Mouse (Mus musculus): ENCODE results near the gene Acsbg2.
"Not testable (repeated sequence)": the region's sequence is repeated elsewhere in the genome, so short reads cannot be mapped to it uniquely, and the experiment has no call there.

Acsbg2 gene

DNA sequence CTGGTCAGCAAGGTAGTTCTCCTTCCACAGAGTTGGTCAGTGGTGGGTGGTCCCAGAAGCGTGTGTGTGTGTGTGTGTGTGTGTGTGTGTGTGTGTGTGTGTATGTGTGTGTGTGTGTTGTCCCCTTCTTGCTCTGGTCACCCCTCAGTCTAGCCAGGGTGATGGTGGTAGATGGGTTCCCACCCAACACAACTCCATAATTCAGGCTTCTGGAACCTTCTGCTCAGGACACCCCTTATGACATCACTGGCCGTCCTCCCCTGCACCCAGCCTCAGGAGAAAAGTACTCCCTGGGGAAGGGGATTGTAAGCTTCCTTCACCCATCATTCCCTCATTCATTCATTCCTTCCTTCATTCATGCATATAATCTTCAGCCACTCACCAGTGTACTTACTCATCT is at the start of gene Acsbg2:
TSS of gene Acsbg2 (minus strand) at position 211 of the 400 bp plus-strand sequence.
- DNase-seq, result no peak

DNA sequence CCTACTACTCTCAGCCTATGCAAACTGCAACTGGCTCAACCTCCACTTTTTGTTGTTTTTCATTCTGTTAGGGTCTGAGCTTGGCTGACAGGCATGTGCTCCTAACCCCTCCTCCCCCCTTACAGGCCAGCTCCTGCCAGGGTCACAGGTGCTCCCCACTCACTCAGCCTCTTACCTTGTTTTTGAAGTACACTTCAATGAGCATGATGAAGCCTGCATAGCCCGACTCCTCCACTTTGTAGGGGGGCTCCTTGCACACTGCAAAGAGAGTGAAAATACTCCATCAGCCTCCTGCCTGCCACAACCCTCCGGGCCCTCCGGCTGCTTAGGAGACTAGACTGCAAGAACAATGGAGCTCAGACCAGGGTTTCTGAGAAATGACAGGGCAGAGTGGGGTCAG is 45.5 kb upstream of the Acsbg2 start:
- DNase-seq, result no peak

DNA sequence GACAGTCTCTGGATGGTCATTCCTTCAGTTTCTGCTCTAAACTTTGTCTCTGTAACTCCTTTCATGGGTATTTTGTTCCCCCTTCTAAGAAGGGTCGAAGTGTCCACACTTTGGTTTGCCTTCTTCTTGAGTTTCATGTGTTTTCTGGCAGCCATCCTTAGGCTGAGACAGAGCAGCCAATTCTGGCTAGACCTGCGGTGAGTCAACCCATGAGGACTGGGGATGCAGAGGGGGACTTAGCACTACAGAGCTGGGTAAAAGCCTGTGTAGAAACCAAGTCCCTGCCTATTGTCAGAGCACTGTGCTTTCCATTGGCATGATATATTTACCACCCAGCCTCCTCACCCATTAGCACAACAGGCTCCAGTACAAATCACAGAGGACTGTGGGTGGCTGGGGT is 42.9 kb upstream of the Acsbg2 start:
- no peak for DNase-seq

DNA sequence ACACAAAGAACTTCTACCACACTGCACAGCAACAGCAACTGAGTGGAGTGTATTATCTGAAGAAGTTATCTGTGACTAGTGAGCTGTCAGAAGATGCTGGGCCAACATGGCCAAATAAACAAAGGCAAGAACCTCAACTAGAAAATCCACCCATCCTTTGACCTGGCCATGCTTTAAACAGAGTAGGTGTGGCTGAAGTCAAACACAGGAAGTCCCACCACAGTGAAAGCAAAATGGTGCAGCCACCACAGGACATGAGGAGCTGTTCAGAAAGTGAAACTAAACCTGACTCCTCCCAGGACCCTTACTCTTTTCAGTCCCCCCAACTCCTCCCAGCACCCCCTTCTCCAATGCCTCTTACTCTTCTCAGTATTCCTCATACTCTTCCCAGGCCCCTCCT is 39.2 kb upstream of the Acsbg2 start:
- DNase-seq, result no peak

DNA sequence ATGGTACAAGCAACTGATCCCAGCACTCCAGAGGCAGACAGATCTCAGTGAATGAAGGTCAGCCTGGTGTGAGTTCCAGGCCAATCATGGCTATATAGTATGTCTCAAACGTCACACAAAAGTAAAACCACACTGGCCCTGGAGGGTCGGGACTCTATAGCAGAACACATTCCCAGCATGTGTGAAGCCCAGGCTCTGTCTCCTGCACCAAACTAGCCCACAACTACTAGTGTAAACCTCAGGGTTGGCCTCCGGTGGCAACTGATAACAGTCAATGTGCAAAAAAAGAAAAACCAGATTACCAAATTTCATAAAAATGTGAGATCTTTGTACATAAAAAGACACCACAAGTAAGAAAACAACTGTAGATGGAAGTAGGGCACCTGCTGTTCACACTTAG is 38.8 kb upstream of the Acsbg2 start:
- no peak for DNase-seq

DNA sequence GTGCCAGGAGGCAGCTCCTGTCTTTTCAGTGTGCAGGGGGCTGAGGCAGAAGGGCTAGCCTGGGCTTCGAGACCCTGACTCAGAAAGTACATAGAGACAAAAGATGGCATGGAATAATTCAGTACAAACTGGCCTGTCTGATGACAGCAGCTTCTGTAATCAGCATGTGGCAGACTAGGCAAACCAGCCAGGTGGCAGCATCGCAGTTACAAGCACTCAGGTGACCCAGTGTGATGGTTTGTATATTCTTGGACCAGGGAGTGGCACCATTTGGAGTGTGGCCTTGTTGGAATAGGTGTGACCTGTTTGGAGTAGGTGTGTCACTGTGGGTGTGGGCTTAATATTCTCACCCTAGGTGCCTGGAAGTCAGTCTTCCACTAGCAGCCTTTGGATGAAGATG is 35.5 kb upstream of the Acsbg2 start:
- DNase-seq, result not testable (repeated sequence)

DNA sequence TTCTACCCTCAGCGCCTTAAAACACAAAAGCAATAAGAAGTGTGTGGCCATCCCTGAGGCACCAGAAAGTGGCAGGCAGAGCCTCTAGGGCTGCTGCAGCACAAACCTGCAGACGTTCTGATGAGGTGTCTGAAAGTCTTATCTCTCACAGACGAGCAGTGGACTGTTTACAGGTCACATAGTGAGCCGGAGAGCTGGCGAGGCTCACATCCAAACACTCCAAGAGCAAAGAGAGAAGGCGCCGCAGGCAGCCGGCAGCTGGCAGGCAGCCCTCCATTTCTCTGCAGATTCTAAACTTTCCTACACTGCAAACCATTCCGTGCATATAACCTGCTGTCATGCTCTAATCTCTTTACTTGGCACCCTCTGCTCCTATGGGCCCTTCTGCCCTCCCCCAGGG is 33.6 kb upstream of the Acsbg2 start:
- DNase-seq, result no peak

DNA sequence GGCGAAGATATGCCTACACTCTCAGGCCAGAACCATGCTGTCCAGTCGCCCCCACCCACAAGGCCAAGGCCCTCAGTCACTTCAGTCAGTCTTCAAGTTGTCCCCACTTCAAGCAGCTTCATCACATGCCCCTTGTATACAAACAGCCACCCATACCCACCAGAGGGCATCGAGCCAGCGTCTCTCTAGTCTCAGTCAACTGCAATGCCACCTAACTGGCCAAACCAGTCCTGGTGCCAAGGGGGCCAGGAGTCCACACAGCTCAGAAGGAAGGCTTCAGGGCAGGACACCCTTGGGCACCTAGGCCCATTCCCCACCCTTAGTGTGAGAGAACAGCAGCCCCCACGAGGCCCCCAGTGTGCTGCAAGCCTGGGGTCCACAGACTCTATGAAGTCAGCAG is 32.8 kb upstream of the Acsbg2 start:
- no peak for DNase-seq

DNA sequence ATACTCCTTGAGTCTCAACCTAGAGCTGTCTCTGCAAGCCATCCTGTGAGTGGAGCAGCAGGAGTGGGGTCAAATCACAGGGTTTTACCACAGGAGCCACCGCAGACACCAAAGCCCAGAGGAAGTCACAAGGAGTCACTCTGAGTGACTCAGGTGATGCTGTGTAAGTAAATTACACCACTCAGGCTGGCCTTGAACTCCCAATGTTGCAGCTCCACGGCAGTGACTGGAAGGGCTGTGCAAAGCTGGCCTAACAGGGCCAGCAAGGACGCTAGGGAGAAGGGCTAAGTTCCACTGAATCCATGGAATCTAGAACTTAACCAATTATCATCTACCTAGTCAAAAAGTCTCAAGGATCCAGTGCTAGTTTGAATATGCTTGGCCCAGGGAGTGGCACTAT is 31.9 kb upstream of the Acsbg2 start:
- DNase-seq, result no peak

DNA sequence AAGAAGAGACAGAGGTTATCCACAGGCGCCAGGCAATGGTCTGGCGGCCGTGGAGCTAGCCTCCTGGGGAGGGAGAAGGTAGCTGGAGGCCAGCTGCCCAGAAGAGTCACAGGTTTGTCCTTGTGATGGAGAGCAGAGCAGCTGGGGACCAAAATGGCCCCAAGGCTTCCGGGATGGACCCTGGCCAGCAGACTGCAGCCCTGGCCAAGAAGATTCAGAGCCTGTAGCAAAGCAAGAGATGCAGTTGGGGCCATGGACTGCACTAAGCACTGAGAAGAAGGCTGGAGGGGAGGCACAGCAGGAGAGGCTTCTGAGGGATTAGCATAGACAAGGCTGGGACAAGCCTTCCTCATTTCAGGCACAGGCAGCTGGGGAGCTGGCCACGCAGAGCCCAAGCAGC is 28.5 kb upstream of the Acsbg2 start:
- DNase-seq, result no peak

DNA sequence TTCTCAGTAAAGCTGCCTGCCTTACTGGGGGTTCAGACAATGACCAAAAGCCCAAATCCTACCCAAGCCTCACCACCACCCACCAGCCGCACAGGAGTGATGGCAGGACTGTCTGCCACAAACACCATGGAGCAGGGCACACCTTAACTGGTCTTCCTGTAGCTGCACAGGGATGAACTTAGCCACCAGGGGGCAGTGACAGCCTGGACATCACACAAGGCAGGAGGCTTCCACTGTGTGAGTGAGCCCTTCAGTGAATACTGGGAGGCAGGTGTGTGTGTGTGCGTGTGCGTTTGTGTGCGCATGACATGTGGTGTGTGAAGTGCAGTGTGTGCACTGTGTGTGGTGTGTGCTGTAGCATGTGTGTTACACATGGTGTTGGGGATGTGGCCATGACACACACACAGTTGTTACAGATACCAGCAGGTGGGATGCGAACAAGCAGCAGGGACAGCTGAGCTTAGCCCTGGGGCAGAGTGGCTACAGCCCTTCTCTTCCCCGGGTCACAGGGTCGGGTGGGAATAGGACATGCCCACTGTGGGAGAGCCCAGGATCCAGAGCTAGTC is 23.5 kb upstream of the Acsbg2 start:
- peak; percentile 83 for DNase-seq

DNA sequence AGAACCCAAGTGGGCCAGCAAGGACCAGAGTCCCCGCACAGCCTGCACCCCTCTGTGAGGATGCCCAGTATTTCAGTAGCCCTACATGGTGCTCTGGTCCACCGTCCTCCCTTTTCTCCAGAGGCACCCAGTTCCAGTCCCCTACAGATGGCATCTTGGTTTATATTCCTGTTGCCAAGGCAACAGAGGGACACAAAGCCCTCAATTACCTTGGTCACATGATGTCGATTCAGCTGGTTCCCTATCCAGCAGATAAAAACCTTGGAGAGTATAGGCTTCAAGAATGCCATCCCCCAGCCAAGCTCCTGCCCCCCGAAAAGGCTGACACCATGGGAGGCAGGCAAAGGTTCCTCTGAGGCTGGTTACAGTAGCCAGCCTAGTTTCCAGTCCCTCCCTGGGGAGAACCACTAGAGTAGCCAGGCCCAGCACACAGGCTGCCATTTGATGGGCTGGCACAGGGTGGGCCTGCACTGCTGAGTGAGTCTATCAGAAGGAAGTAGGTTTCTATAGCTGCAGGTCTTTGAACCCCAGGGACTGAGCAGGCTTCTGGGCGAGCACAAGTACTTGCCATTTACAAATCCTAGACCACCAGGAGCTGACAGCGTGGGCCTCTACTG is 22.4 kb upstream of the Acsbg2 start:
- peak; percentile 66 for DNase-seq

DNA sequence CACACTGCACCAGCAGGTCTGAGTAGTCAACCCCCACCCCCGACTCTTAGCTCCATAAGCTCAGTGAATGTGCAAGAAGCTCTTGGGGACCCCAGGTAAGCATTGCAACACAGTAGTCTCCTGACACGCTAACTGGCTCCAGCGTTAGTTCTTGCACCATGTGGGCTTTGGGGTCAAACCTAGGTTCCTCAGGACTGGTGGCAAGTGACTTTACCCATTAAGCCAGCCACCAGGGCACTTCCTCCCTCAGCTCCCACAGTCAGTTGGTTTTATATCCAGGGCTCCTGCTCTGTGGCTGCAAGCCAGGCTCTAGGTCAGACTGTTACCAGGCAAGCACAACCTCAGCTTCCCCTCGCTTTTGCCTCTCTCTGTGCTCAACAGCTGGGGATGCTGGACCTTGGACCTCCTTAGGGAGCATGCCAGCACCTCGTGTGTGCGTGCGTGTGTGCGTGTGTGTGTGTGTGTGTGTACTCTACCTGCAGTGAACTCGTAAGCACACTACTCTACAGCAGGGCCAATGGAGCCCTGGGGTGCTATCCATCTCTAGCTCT is 21.2 kb upstream of the Acsbg2 start:
- no peak for DNase-seq

DNA sequence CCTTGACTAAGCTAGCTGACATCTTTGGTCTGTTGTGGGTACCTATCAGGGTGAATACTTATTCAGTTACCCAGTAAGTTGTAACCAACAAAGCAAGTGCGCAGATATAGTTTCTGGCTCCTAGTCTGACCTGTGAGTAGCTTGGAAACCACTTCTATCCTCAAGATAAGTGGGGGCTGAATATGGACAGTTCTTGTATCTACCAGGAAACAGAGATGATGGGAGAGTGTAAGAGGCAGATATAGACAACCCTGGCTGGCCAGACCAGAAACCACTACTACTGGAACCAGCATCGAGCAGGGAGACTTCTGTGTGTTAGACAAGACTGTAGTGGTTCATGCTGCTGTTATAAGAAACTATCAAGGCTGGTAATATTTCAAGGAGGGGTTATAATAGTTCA is 15.8 kb upstream of the Acsbg2 start:
- no peak for DNase-seq

DNA sequence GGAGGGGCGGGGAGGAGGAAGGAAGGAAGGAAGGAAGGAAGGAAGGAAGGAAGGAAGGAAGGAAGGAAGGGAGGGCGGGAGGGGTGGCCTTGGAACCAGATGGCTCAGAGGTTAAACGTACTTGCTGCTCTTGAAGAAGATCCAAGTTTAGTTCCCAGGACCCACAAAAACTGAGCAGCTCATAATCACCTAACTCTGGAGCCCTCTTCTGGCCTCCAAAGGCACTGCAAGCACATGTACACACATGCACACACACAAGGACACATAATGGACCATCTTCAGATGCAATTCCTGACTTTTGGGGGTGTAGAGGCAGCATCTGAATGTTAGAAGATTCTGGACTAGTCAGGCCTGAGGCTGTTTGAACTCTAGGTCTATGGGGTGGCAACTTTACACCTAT is 13.8 kb upstream of the Acsbg2 start:
- DNase-seq, result no peak

DNA sequence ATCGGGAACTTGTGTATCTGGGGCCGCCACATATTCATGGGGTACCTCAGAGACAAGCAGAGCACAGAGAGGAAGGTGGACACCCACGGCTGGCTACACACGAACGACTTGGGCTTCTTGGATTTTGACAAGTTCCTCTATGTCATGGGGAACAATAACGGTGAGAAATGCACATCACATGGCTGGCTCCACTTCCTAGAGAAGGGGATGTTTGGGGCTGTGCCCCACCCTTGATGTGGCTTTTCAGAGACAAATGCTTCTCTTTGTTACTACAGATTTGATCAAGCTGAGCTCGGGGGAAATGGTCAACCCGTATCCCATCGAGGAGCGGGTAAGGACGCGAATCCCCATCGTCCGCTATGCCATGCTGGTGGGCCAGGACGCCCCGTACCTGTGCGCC is 10.6 kb upstream of the Acsbg2 start:
- DNase-seq, result no peak

DNA sequence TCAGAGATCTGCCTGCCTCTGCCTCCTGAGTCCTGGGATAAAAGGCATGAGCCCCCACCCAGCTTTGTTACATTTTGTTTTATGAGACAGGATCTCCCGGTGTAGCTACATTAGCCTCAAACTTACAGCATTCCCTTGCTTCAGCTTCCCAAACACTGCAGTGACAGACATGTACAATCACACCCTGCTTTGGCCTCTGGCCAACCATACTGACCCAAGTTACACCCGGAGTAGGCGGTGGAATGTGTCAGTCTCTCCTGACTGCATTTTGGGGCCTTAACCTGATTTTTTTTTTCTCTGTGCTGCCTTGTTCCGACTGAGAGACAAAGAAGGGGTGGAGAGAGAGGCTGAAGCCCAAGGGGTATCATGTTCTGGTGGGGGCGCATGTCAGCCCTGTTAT is 10.1 kb upstream of the Acsbg2 start:
- DNase-seq, result no peak

DNA sequence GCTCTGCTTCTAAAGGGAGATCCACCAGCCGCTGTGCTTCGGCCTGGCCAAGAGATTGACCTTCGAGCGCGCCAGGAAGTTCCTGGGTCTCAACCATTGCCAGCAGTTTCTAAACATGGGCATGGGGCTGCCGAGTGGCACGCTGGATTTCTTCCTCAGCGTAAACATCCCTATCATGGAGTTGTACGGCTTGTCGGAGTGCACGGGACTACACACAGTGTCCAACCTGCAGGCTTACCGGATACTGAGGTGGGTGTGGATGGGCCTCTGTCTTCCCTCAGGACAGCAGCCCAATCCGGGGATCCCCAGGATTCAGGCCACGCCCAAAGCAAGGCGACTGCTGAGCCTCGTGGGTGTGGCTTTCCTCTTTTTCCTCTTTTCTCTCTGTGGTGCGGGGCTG is 9.4 kb upstream of the Acsbg2 start:
- no peak for DNase-seq

DNA sequence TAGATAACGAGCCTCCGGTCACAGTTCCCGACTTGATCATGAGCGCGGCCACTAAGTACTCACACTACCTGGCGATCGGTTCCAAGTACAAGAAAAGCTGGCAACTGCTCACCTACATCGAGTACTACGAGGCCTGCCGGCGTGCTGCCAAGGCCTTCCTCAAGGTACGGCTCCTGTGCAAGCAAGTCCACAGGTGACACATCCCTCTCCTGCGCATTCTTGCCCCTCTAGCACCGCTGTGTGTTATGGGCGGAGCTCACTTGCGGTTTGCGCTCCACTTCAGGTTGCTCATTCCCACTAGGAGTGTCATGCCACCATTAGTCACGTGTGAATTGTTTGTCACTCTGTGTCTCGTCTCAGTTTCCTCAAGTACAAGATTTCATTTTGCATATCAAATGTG is 3.2 kb upstream of the Acsbg2 start:
- DNase-seq, result no peak

DNA sequence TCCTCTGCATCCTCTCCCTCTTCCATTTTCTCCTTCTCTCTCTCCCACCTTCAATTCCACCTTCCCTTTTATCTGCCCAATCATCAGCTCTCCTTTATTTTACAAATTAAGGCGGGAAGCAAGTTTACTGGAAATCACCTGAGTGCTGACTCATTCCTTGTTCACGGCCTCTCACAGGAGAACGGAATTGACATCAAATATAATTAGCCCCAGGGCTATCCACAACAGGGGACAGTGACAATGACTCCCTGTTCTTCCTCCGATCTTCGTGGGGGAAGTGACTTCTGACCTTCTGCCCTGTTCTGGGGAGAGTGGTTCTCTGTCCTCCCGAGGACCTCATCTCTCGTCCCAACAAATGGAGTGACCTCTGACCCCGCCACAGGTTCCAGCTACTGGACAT is 2.7 kb upstream of the Acsbg2 start:
- no peak for DNase-seq

DNA sequence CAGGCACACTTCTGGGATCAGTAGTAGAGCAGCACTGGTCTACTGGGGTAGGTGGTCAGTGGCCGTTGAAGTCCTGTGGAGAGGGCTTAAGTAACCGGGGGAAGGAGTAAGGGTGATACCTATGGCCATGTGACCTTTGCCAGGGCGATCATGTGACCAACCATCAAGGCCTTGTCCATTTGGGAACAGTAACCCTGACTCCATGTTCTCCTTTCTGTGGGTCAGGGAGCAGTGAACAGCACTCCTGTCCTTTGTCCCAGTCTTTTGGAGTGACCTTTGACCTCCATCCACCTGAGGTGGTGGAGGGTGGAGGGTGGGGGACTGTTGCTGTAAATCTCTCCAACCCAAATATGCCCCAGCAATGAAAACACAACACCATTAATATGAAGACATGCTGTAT is 2.2 kb upstream of the Acsbg2 start:
- no peak for DNase-seq

DNA sequence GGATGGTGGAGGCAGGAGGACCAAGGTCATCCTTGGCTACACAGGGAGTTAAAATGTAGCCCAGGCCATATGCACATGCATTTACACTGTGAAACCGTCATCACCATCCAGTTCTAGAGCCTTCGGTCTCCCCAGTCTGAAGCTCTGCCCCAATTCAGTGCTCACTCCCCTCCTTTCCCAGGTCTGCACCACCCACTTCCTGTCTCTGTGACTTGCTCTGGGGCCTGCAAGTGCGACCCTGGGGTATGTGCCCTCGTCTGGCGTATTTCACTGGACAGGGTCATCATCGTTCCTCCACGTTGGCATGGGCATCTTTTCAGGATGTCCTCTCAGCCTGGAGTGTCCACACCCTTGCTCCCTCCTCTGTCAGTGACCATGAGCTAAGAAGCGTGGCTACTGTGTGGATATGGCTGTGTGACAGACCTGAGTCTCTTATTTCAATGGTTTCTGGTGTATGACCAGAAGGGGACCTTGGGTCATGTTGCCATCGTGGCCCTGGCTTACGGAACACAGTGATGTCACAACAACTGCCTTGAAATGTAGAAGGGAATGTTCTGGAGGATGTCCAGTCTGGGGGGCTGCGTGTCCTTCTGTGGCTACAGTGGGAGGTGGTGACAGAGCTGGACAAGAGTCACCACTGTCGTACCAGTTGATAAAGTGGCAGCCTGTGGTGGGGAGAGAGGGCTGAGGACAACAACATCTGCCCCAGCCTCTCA is 847 bp upstream of the Acsbg2 start, which contains the start of gene 1700061G19Rik:
TSS of gene 1700061G19Rik (plus strand) at position 542 of the 716 bp plus-strand sequence.
- DNase-seq, result no peak

DNA sequence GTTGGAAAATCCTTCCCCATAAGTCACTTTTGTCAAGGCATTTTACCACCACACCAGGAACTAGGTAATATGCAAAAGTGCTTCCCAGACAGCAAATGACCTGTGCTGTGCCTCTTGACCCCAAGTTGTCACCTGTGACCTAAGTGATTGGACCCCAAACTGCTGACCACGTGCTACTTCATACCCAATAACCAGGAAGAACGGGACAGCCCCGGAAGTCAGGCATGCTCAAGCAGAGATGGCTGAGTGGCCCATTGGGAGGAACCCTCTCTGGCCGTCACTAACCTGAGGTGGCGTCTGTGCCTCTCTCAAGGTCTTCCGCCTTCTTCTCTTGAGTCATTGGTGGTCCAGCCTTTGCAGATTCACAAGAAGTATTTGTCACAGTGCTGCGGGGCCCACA is 1.7 kb downstream of the Acsbg2 start:
- no peak for DNase-seq

DNA sequence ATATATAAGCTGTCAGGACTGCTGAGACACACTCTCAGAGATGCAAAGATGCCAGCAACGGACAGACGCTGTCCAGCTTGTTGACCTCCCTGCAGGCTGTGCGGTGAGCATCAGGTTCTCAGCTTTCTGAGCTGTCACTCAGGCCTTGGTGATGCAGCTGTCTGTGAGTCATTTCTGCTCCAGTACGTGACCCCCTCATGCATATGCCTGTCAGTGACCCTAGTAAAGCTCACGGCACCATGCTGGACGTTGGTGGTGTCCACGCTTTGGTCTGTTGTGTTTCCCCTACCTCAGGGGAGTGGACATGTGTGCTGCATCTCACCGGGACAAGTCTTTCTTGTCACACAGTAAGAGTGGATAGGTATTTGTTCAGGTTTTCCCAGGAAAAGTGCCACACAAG is 2.5 kb downstream of the Acsbg2 start:
- DNase-seq, result no peak

Data from layer of hippocampus, adult 9-11 months (tissue).